In genomic region chr3:108911081-108911547, GRCm38 (mm10) we compare ENCODE assay signal across 8 mouse cellular contexts. TPM values are rescaled to one million over a fixed set of nuclear protein-coding genes. Genes with fewer than 3 reads are reported as not detected.
A peak's percentile ranks its signal among the peaks of the same experiment; 100 is the strongest.
DNase-seq lines count a peak whose midpoint lies in the region; ATAC-seq and TF ChIP-seq lines count a peak whose summit lies in the region.

No protein-coding gene starts in this region.

- H3K4me2 ChIP-seq in intestine, embryonic 16.5 days (ENCODE audit: low read depth, low read length) = peak overlapping the region; percentile 74
- H3K4me2 ChIP-seq in limb, embryonic 14.5 days (replicated peaks; ENCODE audit: low read depth, low read length, severe bottlenecking) = peak overlapping the region; percentile 71
- H3K4me2 ChIP-seq in midbrain, embryonic 15.5 days = peak overlapping the region; percentile 78

- H3K4me3 ChIP-seq in intestine, embryonic 16.5 days (ENCODE audit: low read length) = peak overlapping the region; percentile 94
- H3K4me3 ChIP-seq in limb, embryonic 14.5 days (replicated peaks; ENCODE audit: low read length) = peak overlapping the region; percentile 93
- peak overlapping the region; percentile 99 for H3K4me3 ChIP-seq in midbrain, embryonic 15.5 days

- no peaks in the 10 kb centered on the region for H3K27me3 ChIP-seq in intestine, embryonic 16.5 days (replicated peaks; ENCODE audit: control insufficient read depth, insufficient read depth, low read length)
- no peaks in the 10 kb centered on the region for H3K27me3 ChIP-seq in limb, embryonic 14.5 days (ENCODE audit: control insufficient read depth, insufficient read depth, low read length)
- H3K27me3 ChIP-seq in midbrain, embryonic 15.5 days (replicated peaks) = no peaks in the 10 kb centered on the region

- H3K36me3 ChIP-seq in intestine, embryonic 16.5 days (ENCODE audit: control insufficient read depth, insufficient read depth, low read length) = 0 out of 2 replicates have a peak, but pooled peaks cover 8% of the 10 kb centered on the region
- H3K36me3 ChIP-seq in limb, embryonic 14.5 days (ENCODE audit: control insufficient read depth, insufficient read depth, low read length) = peaks cover 23% of the 10 kb centered on the region
- 0 out of 2 replicates have a peak, but pooled peaks cover 5% of the 10 kb centered on the region for H3K36me3 ChIP-seq in midbrain, embryonic 15.5 days (replicated peaks)

- H3K27ac ChIP-seq in intestine, embryonic 16.5 days (ENCODE audit: low read length) = peak overlapping the region; percentile 100
- peak overlapping the region; percentile 98 for H3K27ac ChIP-seq in limb, embryonic 14.5 days (replicated peaks; ENCODE audit: low read depth, low read length)
- H3K27ac ChIP-seq in midbrain, embryonic 15.5 days = peak overlapping the region; percentile 97

- DNase-seq in adrenal gland, adult 8-10 months = peak; percentile 62
- no peak for DNase-seq in adrenal gland, adult 2 months
- peak; percentile 81 for DNase-seq in embryo, embryonic 11 days
- DNase-seq in gastrocnemius, postnatal 25 days = peak; percentile 67
- DNase-seq in limb, embryonic 14.5 days (ENCODE audit: low spot score) = peak; percentile 72
- peak; percentile 46 to 68 for DNase-seq in spleen, postnatal 14 days (ENCODE audit: low spot score in 2 of 2)

- TF ChIP-seq POLR2A in limb, embryonic 14.5 days (IDR thresholded peaks at IDR 0.05; ENCODE audit: borderline replicate concordance, extremely low read depth, insufficient read depth, insufficient read length) = no peak

- no peaks in the 10 kb centered on the region for H3K9me3 ChIP-seq in intestine, embryonic 16.5 days (ENCODE audit: control insufficient read depth, low read length)
- H3K9me3 ChIP-seq in limb, embryonic 14.5 days (ENCODE audit: control insufficient read depth, low read length) = no peaks in the 10 kb centered on the region
- H3K9me3 ChIP-seq in midbrain, embryonic 15.5 days = no peaks in the 10 kb centered on the region

- peak overlapping the region; percentile 97 for H3K9ac ChIP-seq in intestine, embryonic 16.5 days (ENCODE audit: low read depth, low read length)
- H3K9ac ChIP-seq in limb, embryonic 14.5 days (ENCODE audit: low read depth, low read length, severe bottlenecking) = peak overlapping the region; percentile 87
- H3K9ac ChIP-seq in midbrain, embryonic 15.5 days = peak overlapping the region; percentile 89

- peaks cover 8% of the 10 kb centered on the region for H3K4me1 ChIP-seq in intestine, embryonic 16.5 days (ENCODE audit: control insufficient read depth, insufficient read depth, low read length)
- peaks cover 5% of the 10 kb centered on the region; the same call in 1 of the 2 replicates for H3K4me1 ChIP-seq in limb, embryonic 14.5 days (ENCODE audit: control insufficient read depth, insufficient read depth, low read length)
- H3K4me1 ChIP-seq in midbrain, embryonic 15.5 days = peaks cover 27% of the 10 kb centered on the region

- under 1% methylated on average over 44 of the region's 44 CpGs for WGBS in intestine, embryonic 16.5 days
- WGBS in limb, embryonic 14.5 days = 4% methylated on average over 41 of the region's 44 CpGs
- WGBS in midbrain, embryonic 15.5 days = under 1% methylated on average over 44 of the region's 44 CpGs

- peak; percentile 92 for ATAC-seq in intestine, embryonic 16.5 days
- ATAC-seq in limb, embryonic 14.5 days (ENCODE audit: low FRiP score, low read depth) = peak; percentile 86
- peak; percentile 90 for ATAC-seq in midbrain, embryonic 15.5 days (replicated peaks)

RNA-seq across cellular contexts. Expression of gene Prpf38b, which starts 0.4 kb away (rescaled TPM):
- total RNA-seq in adrenal gland, adult 8-10 months (2022) = 10 to 100 TPM; 43.0 to 81.4 (median 55.3) TPM
- 10 to 100 TPM; 39.8 to 77.9 TPM for total RNA-seq in adrenal gland, adult 2 months (2021)
- 108 and 117 TPM in 2 replicates for polyA plus RNA-seq in adrenal gland, adult 2 months (2012; rRNA removed)
- total RNA-seq in gastrocnemius, postnatal 25 days (2021) = 10 to 100 TPM; 14.7 to 16.1 TPM
- polyA plus RNA-seq in intestine, embryonic 16.5 days (2015; fragmentation: Nextera tagmentation; extraction: Ambion mirVana) = 53.6 and 57.8 TPM in 2 replicates
- 95.1 and 110 TPM in 2 replicates for polyA plus RNA-seq in limb, embryonic 14.5 days (2012; rRNA removed)
- polyA plus RNA-seq in limb, embryonic 14.5 days (2014; fragmentation: Nextera tagmentation; extraction: Ambion mirVana) = 58.9 and 72.4 TPM in 2 replicates
- polyA plus RNA-seq in midbrain, embryonic 15.5 days (2015; fragmentation: Nextera tagmentation; extraction: Ambion mirVana) = 55.8 TPM in 2 replicates

RNA-seq across cellular contexts. Expression of gene Fndc7, which starts 21.3 kb away (rescaled TPM):
- 1 to 10 TPM in 2 of 4 experiments, under 1 TPM in 2; 0.35 to 2.2 (median 0.90) TPM for total RNA-seq in adrenal gland, adult 8-10 months (2022)
- total RNA-seq in adrenal gland, adult 2 months (2021) = 1 to 10 TPM in 1 of 2 experiments, under 1 TPM in 1; 0.35 to 1.1 TPM
- 0.19 and 0.25 TPM in 2 replicates for polyA plus RNA-seq in adrenal gland, adult 2 months (2012; rRNA removed)
- not detected for total RNA-seq in gastrocnemius, postnatal 25 days (2021)
- 0.11 and 0.47 TPM in 2 replicates for polyA plus RNA-seq in intestine, embryonic 16.5 days (2015; fragmentation: Nextera tagmentation; extraction: Ambion mirVana)
- 0.17 and 0.35 TPM in 2 replicates for polyA plus RNA-seq in limb, embryonic 14.5 days (2012; rRNA removed)
- polyA plus RNA-seq in limb, embryonic 14.5 days (2014; fragmentation: Nextera tagmentation; extraction: Ambion mirVana) = 0.23 and 0.25 TPM in 2 replicates
- polyA plus RNA-seq in midbrain, embryonic 15.5 days (2015; fragmentation: Nextera tagmentation; extraction: Ambion mirVana) = 0.05 and 0.18 TPM in 2 replicates

RNA-seq across cellular contexts. Expression of gene Henmt1, which starts 28.6 kb away (rescaled TPM):
- under 1 TPM in 1 of 4 experiments, not detected in 3; 0.17 TPM for total RNA-seq in adrenal gland, adult 8-10 months (2022)
- not detected for total RNA-seq in adrenal gland, adult 2 months (2021)
- polyA plus RNA-seq in adrenal gland, adult 2 months (2012; rRNA removed) = not detected in 2 replicates
- not detected for total RNA-seq in gastrocnemius, postnatal 25 days (2021)
- polyA plus RNA-seq in intestine, embryonic 16.5 days (2015; fragmentation: Nextera tagmentation; extraction: Ambion mirVana) = 0.12 and 0.28 TPM in 2 replicates
- 0.33 and 0.74 TPM in 2 replicates for polyA plus RNA-seq in limb, embryonic 14.5 days (2012; rRNA removed)
- polyA plus RNA-seq in limb, embryonic 14.5 days (2014; fragmentation: Nextera tagmentation; extraction: Ambion mirVana) = 0.64 and 0.78 TPM in 2 replicates
- polyA plus RNA-seq in midbrain, embryonic 15.5 days (2015; fragmentation: Nextera tagmentation; extraction: Ambion mirVana) = 2.3 and 3.4 TPM in 2 replicates

RNA-seq across cellular contexts. Expression of gene Gm9857, which starts 29.1 kb away (rescaled TPM):
- not detected for total RNA-seq in adrenal gland, adult 8-10 months (2022)
- total RNA-seq in adrenal gland, adult 2 months (2021) = not detected
- polyA plus RNA-seq in adrenal gland, adult 2 months (2012; rRNA removed) = not detected in 2 replicates
- total RNA-seq in gastrocnemius, postnatal 25 days (2021) = not detected
- not detected in 2 replicates for polyA plus RNA-seq in intestine, embryonic 16.5 days (2015; fragmentation: Nextera tagmentation; extraction: Ambion mirVana)
- 1.2 and 1.7 TPM in 2 replicates for polyA plus RNA-seq in limb, embryonic 14.5 days (2012; rRNA removed)
- polyA plus RNA-seq in limb, embryonic 14.5 days (2014; fragmentation: Nextera tagmentation; extraction: Ambion mirVana) = not detected in 2 replicates
- polyA plus RNA-seq in midbrain, embryonic 15.5 days (2015; fragmentation: Nextera tagmentation; extraction: Ambion mirVana) = not detected in 2 replicates
